Mouse (Mus musculus) CH12.LX (cell line): Measurements from ENCODE around the gene Msantd2. TPM values are rescaled to one million over a fixed set of nuclear protein-coding genes. Genes with fewer than 3 reads are reported as not detected.

Experiments
- DNase-seq: peaks from one replicate; pipeline ENCODE4 v3.0.0-alpha.2; 2013; ENCODE audit errors: extremely low read depth
- H3K27ac ChIP-seq: 2 replicates; pipeline ENCODE4 v1.5.1; 2012; ENCODE audit warnings: low read depth, mild to moderate bottlenecking, control low read depth, moderate library complexity; ENCODE audit not compliant: insufficient read depth
- H3K27me3 ChIP-seq: replicated peaks from 2 replicates; pipeline ENCODE3; 2012; ENCODE audit warnings: inconsistent platforms
- H3K36me3 ChIP-seq, 2 experiments: replicated peaks in 1 of 2; 2 replicates each; pipeline versions ENCODE3 to v1.6.1; 2012; ENCODE audit warnings: inconsistent platforms in 1 of 2, low read length in 1 of 2, mild to moderate bottlenecking in 1 of 2, mixed read lengths in 1 of 2, moderate library complexity in 1 of 2; ENCODE audit not compliant: control insufficient read depth in 1 of 2, insufficient read depth in 1 of 2
- H3K4me1 ChIP-seq, 2 experiments: 2 replicates each; pipeline ENCODE4 v1.6.1; 2012; ENCODE audit warnings: inconsistent platforms in 1 of 2, moderate library complexity in 1 of 2; ENCODE audit not compliant: insufficient read depth in 2 of 2, control insufficient read depth in 1 of 2
- H3K4me2 ChIP-seq: 2 replicates; pipeline ENCODE4 v1.6.1; 2012; ENCODE audit warnings: low read depth, mild to moderate bottlenecking, control low read depth; ENCODE audit not compliant: poor library complexity, insufficient read depth, severe bottlenecking
- H3K4me3 ChIP-seq, 3 experiments: fragments of 150-350 bp in 1 of 3; sonication (generic) in 1 of 3; replicated peaks in 1 of 3; 2 replicates each; pipeline versions ENCODE3 to v1.5.1; 2011 to 2012; ENCODE audit warnings: low read depth in 2 of 3, low read length in 2 of 3, mild to moderate bottlenecking in 2 of 3, moderate library complexity in 2 of 3, control low read depth in 1 of 3, improper control_type of control experiment in 1 of 3, inconsistent platforms in 1 of 3, mixed read lengths in 1 of 3; ENCODE audit not compliant: poor library complexity in 1 of 3
- H3K79me2 ChIP-seq: replicated peaks from 2 replicates; pipeline ENCODE4 v1.6.1; 2012; ENCODE audit warnings: mild to moderate bottlenecking, moderate library complexity; ENCODE audit not compliant: control insufficient read depth, poor library complexity, insufficient read depth, severe bottlenecking; ENCODE audit errors: extremely low read depth
- H3K9ac ChIP-seq: 2 replicates; pipeline ENCODE4 v1.6.1; 2012; ENCODE audit warnings: low read depth, mild to moderate bottlenecking, control low read depth, moderate library complexity; ENCODE audit not compliant: insufficient read depth
- H3K9me3 ChIP-seq: replicated peaks from 2 replicates; pipeline ENCODE3; 2012; ENCODE audit warnings: low read length, inconsistent platforms, mixed read lengths
- E2F4 ChIP-seq: IDR thresholded peaks from 2 replicates; pipeline ENCODE4 v1.6.1; 2011; ENCODE audit warnings: low read depth, low read length, improper control_type of control experiment; ENCODE audit not compliant: insufficient replicate concordance
- EP300 ChIP-seq: IDR thresholded peaks from 2 replicates; pipeline ENCODE4 v1.6.1; 2011; ENCODE audit warnings: low read length, improper control_type of control experiment
- IRF4 ChIP-seq: IDR thresholded peaks from 2 replicates; pipeline ENCODE4 v1.6.1; 2014; ENCODE audit warnings: low read depth, mild to moderate bottlenecking, inconsistent platforms, low read length, improper control_type of control experiment
- MAX ChIP-seq: IDR thresholded peaks from 2 replicates; pipeline ENCODE4 v1.6.1; 2011; ENCODE audit warnings: low read length, improper control_type of control experiment
- MAZ ChIP-seq: IDR thresholded peaks from 2 replicates; pipeline ENCODE4 v1.6.1; 2012; ENCODE audit warnings: low read depth, mild to moderate bottlenecking, inconsistent platforms, low read length, improper control_type of control experiment, moderate library complexity
- MEF2A ChIP-seq: IDR thresholded peaks from 2 replicates; pipeline ENCODE4 v1.6.1; 2014; ENCODE audit warnings: low read depth, mild to moderate bottlenecking, inconsistent platforms, low read length, improper control_type of control experiment, borderline replicate concordance
- NELFE ChIP-seq: IDR thresholded peaks from 2 replicates; pipeline ENCODE4 v1.6.1; 2011; ENCODE audit warnings: low read depth, low read length, improper control_type of control experiment
- NRF1 ChIP-seq: IDR thresholded peaks from 2 replicates; pipeline ENCODE4 v1.6.1; 2014; ENCODE audit warnings: low read depth, mild to moderate bottlenecking, inconsistent platforms, low read length, improper control_type of control experiment, moderate library complexity
- POLR2A ChIP-seq: IDR thresholded peaks from 2 replicates; pipeline ENCODE4 v1.6.1; 2011; ENCODE audit warnings: low read depth, mild to moderate bottlenecking, improper control_type of control experiment, low read length
- POLR2AphosphoS2 ChIP-seq: IDR thresholded peaks from 2 replicates; pipeline ENCODE4 v1.6.1; 2011; ENCODE audit warnings: low read depth, low read length, improper control_type of control experiment
- SMC3 ChIP-seq: IDR thresholded peaks from 2 replicates; pipeline ENCODE4 v1.6.1; 2011; ENCODE audit warnings: low read depth, low read length, improper control_type of control experiment
- USF1 ChIP-seq: IDR thresholded peaks from 2 replicates; pipeline ENCODE4 v1.6.1; 2014; ENCODE audit warnings: low read depth, mild to moderate bottlenecking, inconsistent platforms, low read length, improper control_type of control experiment
- ZNF384 ChIP-seq: IDR thresholded peaks from 2 replicates; pipeline ENCODE4 v1.6.1; 2012; ENCODE audit warnings: low read depth, low read length, improper control_type of control experiment, inconsistent platforms
- dilution Hi-C: fragments of 300-500 bp; cut with MboI; formaldehyde crosslinking; loops from 2 replicates; pipeline ENCODE4 v1.14.3; 2020; ENCODE audit warnings: low sequenced_read_pairs; ENCODE audit not compliant: extremely low pct_unique_long_range_greater_than_20kb, extremely low pct_ligation_motif_present
- in situ Hi-C: fragments of 300-500 bp; cut with MboI; formaldehyde crosslinking; loops from 3 replicates; pipeline ENCODE4 v1.14.3; 2019; ENCODE audit warnings: low sequenced_read_pairs, low pct_ligation_motif_present, low pct_unique_long_range_greater_than_20kb, mixed read lengths
- polyA plus RNA-seq: library from polyadenylated mRNA; unstranded; fragments of >175 nt; gene quantifications from 2 replicates; pipeline ENCODE4 v1.2.1, GENCODE M21; 2012; ENCODE audit warnings: low read depth; ENCODE audit not compliant: insufficient read length
- total RNA-seq, 2 experiments: library from RNA; depleted of rRNA; stranded (reverse); fragments of 300-350 nt in 1 of 2; fragments of >200 nt in 1 of 2; gene quantifications; 2 replicates each; pipeline ENCODE4 v1.2.3; 2012 to 2014

Msantd2 gene
- total and polyA plus RNA-seq, 3 experiments, result 11.9 to 16.8 (median 13.8) TPM

GRCm38 (mm10) chr9:37485146-37485545, 4.0 kb upstream of the Msantd2 start:
- no peak for TF ChIP-seq ZNF384
- no peak for TF ChIP-seq SMC3
- TF ChIP-seq MEF2A, result no peak
- dilution Hi-C loops, result no loop called here
- Histone ChIP-seq H3K36me3 (no peaks in the 10 kb centered on the region), H3K4me1 (peaks cover 2 to 7% of the 10 kb centered on the region in 2 experiments; a peak in 2 of 4 replicates), H3K9me3 (no peaks in the 10 kb centered on the region), H3K27me3 (no peaks in the 10 kb centered on the region), H3K4me3 (no peak overlapping the region), H3K79me2 (0 out of 2 replicates have a peak, but pooled peaks cover 5% of the 10 kb centered on the region), H3K27ac (no peak overlapping the region), H3K9ac (no peak overlapping the region), H3K4me2 (no peak overlapping the region)
- in situ Hi-C loops, result no loop called here
- DNase-seq, result no peak

- no peak for TF ChIP-seq MAZ
- no peak for TF ChIP-seq POLR2A
- TF ChIP-seq POLR2AphosphoS2, result no peak
- TF ChIP-seq NELFE, result no peak
- no peak for TF ChIP-seq MEF2A
- TF ChIP-seq SMC3, result no peak
- TF ChIP-seq IRF4, result no peak
- TF ChIP-seq EP300, result no peak
- TF ChIP-seq MAX, result no peak
- TF ChIP-seq NRF1, result no peak
- no peak for TF ChIP-seq USF1
- no peak for TF ChIP-seq E2F4
- Histone ChIP-seq H3K36me3 (peaks cover 0 to 4% of the 10 kb centered on the region in 2 experiments), H3K4me2 (peak overlapping the region; percentile 47), H3K4me1 (peaks cover 2 to 14% of the 10 kb centered on the region in 2 experiments; a peak in 2 of 4 replicates), H3K79me2 (peaks cover 10% of the 10 kb centered on the region; the same call in 1 of the 2 replicates), H3K27ac (no peak overlapping the region), H3K27me3 (no peaks in the 10 kb centered on the region), H3K9ac (peak overlapping the region; percentile 90; the same call in 1 of the 2 replicates), H3K4me3 (peak overlapping the region; percentile 67 to 92 (median 84)), H3K9me3 (no peaks in the 10 kb centered on the region)
- dilution Hi-C loops (no loop called here), in situ Hi-C loops (no loop called here)
- no peak for DNase-seq
Measured at GRCm38 (mm10) chr9:37488041-37488440, 1.1 kb upstream of the Msantd2 start.
